Mouse (Mus musculus): ENCODE measurements around the gene Ntn1. TPM values are rescaled to one million over a fixed set of nuclear protein-coding genes. Genes with fewer than 3 reads are reported as not detected.

The Ntn1 gene
- polyA plus RNA-seq, 1 experiment: 7.6 TPM

DNA sequence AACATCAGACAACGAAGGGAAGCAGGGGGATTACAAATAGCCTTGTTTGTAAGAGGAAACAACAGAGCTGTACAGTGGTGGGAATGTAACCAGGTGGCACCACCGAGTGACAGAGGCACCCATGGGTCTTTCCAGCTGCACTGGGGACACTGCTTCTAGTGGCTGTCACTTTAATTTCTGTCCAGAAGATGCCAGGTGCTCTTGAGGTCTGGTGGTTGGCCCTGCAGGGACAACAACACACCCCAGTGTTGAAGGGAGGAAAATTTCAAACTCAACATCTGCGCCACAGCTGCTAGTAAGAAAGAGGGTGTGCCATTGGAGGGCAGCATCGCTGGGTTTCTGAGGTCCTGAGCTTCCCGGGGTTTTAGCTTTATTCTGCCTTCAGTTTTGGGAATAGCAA is 30.0 kb upstream of the Ntn1 start:
- peaks cover 2% of the 10 kb centered on the region; the same call in 1 of the 2 replicates for H3K4me1 ChIP-seq (ENCODE audit: control insufficient read depth, insufficient read depth, insufficient read length, low read length)
- peak overlapping the region; percentile 9; the same call in 1 of the 2 replicates for H3K27ac ChIP-seq (replicated peaks; ENCODE audit: low read depth, low read length)

DNA sequence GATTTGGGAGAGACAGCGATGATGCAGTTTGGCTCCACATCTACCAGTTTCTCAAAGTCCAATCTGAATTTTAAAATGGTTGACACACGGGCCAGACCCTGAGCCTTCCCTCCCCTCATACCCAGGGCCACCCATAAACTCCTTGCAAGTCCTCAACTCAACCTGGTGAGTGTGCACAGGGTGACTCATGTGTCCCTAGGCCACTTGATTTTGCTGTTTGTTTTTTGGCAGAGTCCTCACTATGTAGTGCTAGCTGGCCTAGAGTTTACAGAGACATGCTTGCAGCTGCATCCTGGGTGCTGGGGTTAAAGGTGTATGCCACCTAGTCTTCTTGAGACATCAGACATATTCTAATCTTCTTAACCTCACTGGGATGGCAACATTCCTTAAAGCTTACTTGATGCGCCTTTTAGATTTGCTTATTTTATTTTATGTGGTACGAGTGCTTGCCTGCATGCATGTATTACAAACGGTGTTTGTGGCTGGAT is 26.5 kb upstream of the Ntn1 start:
- Histone ChIP-seq H3K27ac (replicated peaks; ENCODE audit: low read depth, low read length) (no peak overlapping the region), H3K4me3 (ENCODE audit: insufficient read depth, low read depth, low read length) (no peak overlapping the region)

More for the DNA sequence above, 30.0 kb upstream of the Ntn1 start:
- no peak overlapping the region for H3K4me3 ChIP-seq (ENCODE audit: insufficient read depth, low read depth, low read length)

DNA sequence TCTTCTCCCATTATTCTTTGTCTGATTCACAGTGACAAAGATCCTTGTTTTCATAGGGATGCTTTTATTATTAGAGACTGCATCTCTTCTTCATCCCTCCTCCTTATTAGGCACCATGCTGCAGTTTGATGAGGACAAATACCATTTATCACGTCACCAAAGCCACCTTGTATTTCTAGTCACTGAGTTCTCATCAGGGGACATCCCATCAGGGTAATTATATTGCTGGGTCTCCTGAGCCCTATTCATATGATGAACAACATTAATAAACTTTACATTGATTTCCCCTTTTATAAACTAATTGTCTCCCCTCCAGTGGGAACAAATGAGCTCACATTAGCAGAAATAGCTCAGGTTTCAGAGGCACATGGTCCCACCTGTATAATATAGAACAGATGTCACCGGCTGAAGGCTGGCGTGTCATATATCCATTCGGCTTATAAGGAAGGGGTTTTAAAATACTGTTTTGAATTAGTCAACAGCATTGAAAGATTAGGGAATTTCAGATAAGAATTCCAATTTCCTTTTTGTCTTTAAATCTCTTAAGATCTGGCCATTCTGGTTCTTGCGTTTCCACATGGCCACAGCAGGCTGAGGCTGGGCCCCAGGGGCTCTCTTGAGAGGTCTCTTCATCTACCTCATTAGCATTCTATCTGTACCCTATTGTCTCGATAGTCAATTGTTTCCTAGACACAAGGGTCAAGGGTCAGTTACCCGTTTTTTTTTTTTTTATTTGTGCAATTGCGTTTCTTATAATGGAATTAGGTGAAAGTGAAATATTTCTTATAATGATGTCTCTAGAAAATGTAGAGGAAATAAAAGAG is 25.1 kb upstream of the Ntn1 start:
- Histone ChIP-seq H3K4me3 (ENCODE audit: insufficient read depth, low read depth, low read length) (no peak overlapping the region), H3K27ac (replicated peaks; ENCODE audit: low read depth, low read length) (no peak overlapping the region), H3K4me1 (ENCODE audit: control insufficient read depth, insufficient read depth, insufficient read length, low read length) (no peaks in the 10 kb centered on the region)

More for the DNA sequence above, 26.5 kb upstream of the Ntn1 start:
- no peaks in the 10 kb centered on the region for H3K4me1 ChIP-seq (ENCODE audit: control insufficient read depth, insufficient read depth, insufficient read length, low read length)

DNA sequence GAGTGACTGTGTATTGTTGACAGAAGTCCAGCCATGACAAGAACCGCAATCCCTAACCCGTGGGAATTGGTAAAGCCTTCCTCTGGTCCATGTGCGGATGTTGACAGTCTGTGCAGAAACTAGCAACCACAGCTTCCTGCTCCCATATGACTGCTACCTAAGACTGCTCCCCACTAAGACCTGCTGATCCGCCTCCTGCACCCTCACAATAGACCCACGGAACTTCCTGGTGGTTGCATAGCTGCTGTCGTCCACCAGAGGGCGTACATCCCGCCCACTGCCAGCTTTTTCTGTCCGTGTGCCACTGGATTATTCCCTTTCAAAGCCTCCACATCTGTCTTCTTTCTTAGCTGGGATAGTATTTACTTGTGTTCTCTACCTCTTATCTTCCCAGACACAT is 17.2 kb upstream of the Ntn1 start:
- Histone ChIP-seq H3K4me3 (ENCODE audit: insufficient read depth, low read depth, low read length) (no peak overlapping the region), H3K4me1 (ENCODE audit: control insufficient read depth, insufficient read depth, insufficient read length, low read length) (no peaks in the 10 kb centered on the region), H3K27ac (replicated peaks; ENCODE audit: low read depth, low read length) (no peak overlapping the region)

DNA sequence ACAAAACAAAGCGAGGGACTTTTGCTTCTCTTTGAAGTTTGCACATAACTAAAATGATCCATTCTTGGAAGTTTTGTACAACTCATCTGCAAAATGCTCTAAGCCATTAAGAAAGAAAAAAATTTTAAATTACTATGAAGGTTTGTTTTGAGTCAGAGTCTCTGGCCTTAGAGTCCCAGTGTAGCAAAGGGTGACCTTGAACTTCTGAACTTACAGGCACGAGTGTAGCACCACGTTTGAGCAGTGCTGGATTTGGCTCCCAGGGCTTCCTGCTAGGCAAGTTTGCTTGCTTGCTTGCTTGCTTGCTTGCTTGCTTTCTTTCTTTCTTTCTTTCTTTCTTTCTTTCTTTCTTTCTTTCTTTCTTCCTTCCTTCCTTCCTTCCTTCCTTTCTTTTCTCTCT is 16.4 kb upstream of the Ntn1 start:
- no peak overlapping the region for H3K4me3 ChIP-seq (ENCODE audit: insufficient read depth, low read depth, low read length)

DNA sequence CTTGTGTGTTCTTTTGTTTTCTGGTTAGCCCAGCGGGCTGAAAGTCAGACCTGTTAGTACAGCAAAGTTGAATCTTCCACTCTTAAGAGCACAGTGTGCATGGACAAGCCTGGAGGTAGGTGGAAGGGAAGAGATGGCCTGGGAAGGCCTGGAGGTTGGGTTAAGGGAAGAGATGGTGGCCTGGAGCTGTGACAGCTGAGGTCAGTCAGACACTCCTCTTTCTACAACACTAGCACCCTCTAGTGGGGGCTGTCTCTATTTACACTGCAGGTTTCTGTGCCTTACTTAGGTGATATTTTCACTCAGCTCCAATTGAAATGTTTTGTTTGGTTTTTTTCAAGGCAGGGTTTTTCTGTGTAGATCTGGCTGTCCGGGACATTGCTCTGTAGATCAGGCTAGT is 7.5 kb upstream of the Ntn1 start:
- H3K27ac ChIP-seq (replicated peaks; ENCODE audit: low read depth, low read length): no peak overlapping the region
- no peak overlapping the region for H3K4me3 ChIP-seq (ENCODE audit: insufficient read depth, low read depth, low read length)
- H3K4me1 ChIP-seq (ENCODE audit: control insufficient read depth, insufficient read depth, insufficient read length, low read length): no peaks in the 10 kb centered on the region

More for the DNA sequence above, 16.4 kb upstream of the Ntn1 start:
- H3K4me1 ChIP-seq (ENCODE audit: control insufficient read depth, insufficient read depth, insufficient read length, low read length): no peaks in the 10 kb centered on the region
- no peak overlapping the region for H3K27ac ChIP-seq (replicated peaks; ENCODE audit: low read depth, low read length)

DNA sequence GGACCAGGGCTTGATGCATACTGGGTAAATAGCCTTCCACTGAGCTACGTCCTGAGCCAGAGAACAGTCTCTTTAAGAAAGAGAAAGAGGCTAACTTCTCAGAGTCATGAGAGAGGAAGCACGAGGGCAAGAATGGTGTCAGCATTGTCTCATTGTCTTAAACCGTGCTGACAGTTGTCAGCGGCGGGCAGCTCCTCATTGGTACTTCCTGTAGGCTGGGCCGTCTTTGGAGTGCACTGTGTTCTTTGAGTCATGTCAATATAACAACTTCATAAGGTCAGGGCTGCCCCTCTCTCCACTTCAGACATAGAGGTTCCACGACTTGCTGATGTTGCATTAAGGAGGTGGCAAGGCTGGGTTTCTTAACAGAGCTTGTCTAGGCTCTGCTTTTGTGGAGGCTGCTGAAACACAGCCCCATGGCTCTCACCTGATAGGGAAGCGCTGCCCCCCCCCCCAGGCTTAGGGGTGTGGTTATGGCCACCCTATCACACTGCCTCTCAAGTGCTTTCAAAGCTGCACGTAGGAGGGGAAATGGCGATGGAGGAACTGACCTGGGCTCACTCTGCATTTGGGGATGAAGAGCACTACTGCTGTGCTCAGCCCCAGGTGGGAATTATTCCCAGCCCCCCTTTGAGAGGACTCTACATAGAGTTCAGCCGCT is 6.8 kb upstream of the Ntn1 start:
- H3K27ac ChIP-seq (replicated peaks; ENCODE audit: low read depth, low read length): no peak overlapping the region
- no peak overlapping the region for H3K4me3 ChIP-seq (ENCODE audit: insufficient read depth, low read depth, low read length)
- H3K4me1 ChIP-seq (ENCODE audit: control insufficient read depth, insufficient read depth, insufficient read length, low read length): no peaks in the 10 kb centered on the region

DNA sequence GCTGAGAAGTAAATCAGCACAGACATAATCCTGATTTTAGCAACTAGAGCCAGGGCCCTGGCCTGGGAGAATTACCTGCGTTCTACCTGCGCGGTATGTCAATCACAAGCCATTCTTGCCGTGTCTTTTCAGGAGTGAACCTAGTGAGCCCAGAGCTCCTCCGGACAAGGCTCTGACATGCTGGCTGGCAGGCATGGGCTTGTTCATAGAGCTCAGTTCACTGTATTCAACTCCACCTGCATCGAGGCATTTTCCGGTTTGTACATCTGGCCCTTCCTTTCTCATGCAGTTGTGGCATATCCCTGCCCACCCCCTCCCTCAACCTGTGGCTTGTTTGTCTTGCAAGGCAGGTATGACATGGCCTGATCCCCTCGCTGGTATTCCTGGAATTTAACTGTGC is 5.0 kb upstream of the Ntn1 start:
- H3K4me3 ChIP-seq (ENCODE audit: insufficient read depth, low read depth, low read length): no peak overlapping the region
- H3K4me1 ChIP-seq (ENCODE audit: control insufficient read depth, insufficient read depth, insufficient read length, low read length): no peaks in the 10 kb centered on the region
- H3K27ac ChIP-seq (replicated peaks; ENCODE audit: low read depth, low read length): no peak overlapping the region

DNA sequence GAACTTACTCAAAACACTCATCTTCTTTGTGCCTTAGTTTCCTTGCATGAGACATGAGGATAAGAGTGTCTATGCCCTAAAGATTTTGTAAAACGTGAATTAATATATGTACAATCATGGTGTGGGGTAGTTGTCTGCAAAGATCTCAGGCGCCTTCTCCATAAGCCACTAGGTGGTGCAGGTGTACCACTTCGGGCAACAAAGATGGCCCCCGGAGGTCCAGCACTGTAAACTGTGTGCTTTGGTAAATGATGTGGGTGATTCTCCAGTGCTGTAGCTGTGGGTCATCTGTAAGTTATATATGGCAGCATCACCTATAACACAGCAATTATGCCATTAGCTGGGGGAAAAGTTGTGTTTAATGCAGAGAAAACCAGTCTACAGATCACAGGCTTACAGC is 3.6 kb upstream of the Ntn1 start:
- Histone ChIP-seq H3K4me1 (ENCODE audit: control insufficient read depth, insufficient read depth, insufficient read length, low read length) (no peaks in the 10 kb centered on the region), H3K4me3 (ENCODE audit: insufficient read depth, low read depth, low read length) (no peak overlapping the region), H3K27ac (replicated peaks; ENCODE audit: low read depth, low read length) (no peak overlapping the region)

DNA sequence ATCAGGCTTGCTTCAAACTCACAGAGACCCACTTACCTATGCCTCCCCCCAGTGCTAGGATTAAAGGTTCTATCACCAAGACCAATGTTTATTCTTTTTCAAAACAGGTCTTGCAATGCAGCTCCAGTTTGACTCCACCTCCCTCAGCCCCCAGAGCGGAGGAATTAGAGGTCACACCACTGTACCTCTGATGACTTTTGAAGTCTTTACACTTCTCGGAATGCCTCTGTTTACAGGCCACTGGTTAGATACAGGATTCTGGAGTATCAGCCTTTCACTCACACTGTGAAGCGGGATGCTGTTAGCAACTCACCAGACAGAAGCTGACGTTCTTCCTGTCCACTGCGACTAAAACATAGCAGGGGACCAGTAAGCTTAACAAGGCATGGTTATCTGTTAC is 805 bp upstream of the Ntn1 start:
- H3K4me1 ChIP-seq (ENCODE audit: control insufficient read depth, insufficient read depth, insufficient read length, low read length): no peaks in the 10 kb centered on the region

DNA sequence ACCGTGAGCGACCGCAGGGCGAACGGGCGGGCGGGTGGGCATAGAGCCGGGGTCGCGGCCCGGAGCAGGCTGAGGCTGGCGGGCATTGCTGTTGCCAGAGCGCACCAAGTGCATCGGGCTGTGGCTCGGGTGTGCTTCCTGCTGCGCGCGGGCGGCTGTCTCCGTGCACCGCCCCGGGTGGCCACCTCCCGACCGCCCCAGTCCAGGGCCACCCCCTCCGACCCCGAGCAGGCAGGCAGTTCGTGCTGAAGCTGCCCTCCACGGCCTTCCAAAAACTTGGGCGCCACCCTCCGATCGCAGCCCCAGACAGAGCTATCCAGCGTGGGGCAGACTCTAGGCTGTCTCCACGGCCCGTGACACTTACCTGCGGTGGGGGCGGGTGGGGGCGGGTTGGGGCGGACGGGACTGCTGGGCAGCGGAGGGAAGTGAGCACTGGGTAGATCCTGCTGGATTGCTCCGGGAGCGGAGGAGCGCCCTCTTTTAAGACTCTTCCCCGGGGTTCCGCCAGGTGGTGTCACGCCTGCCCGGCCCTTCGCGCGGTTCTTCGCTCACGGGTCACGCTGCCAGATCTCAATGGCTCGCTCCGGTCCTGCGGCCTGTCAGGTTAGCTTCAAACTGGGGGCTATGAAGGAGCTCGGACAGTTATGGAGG is 477 bp downstream of the Ntn1 start:
- H3K4me1 ChIP-seq (ENCODE audit: control insufficient read depth, insufficient read depth, insufficient read length, low read length): no peaks in the 10 kb centered on the region
- H3K27ac ChIP-seq (replicated peaks; ENCODE audit: low read depth, low read length): no peak overlapping the region
- H3K4me3 ChIP-seq (ENCODE audit: insufficient read depth, low read depth, low read length): peak overlapping the region; percentile 58

More for the DNA sequence above, 805 bp upstream of the Ntn1 start:
- H3K4me3 ChIP-seq (ENCODE audit: insufficient read depth, low read depth, low read length): no peak overlapping the region
- no peak overlapping the region for H3K27ac ChIP-seq (replicated peaks; ENCODE audit: low read depth, low read length)

DNA sequence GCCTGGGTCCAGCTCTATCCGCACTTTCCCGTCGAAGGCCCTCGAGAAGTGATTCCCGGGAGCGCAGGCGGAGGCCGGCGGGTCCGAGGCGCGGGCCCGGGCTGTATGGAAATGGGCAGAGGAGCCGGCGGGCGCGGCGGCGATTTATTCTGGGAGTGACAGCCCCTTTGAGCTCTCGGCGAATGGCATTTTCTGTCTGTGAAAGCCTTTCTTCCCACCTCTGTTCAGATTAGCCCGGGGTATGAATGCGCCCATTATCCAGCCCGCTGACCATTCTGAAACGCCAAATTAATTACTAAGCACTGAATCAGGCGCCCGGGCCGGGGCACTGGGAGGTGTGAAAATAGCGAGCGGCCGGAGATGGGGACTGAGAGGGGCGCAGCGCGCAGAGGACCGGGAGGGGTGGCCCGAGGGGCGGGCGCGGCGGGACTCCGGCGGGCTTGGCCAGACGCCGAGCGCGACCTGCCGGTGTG is 1.0 kb downstream of the Ntn1 start:
- Histone ChIP-seq H3K27ac (replicated peaks; ENCODE audit: low read depth, low read length) (no peak overlapping the region), H3K4me3 (ENCODE audit: insufficient read depth, low read depth, low read length) (peak overlapping the region; percentile 54), H3K4me1 (ENCODE audit: control insufficient read depth, insufficient read depth, insufficient read length, low read length) (no peaks in the 10 kb centered on the region)

DNA sequence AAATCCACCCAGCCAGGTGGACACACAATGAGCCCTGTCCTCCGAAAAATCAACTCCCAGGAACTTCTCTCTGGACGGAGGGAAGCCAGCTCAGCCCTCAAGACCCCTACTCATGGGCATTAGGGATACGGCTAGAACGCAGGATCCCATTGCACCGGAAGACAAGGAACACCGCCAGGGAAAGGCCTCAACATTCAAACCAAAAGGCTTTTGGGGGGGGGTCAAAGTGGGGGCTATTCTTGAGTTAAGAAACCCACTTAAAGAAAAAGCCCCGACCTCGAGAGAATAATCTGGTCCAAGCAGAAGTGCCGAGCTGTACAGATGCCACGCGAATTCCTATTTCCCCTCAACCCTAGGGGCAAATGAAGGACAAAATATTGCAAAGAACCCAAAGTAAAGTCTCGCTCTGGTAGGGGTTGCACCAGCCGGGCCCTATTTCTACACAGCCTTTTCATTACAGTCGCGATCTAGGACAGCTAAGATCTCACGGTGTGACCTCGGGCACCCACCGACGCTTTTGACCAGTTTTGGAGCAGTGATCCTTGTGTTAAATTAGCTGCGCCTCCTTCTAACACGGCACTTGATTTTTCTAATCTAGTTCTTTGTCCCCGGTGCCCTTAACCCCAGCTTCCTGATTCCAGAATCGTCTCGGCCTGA is 1.6 kb downstream of the Ntn1 start:
- Histone ChIP-seq H3K4me3 (ENCODE audit: insufficient read depth, low read depth, low read length) (peak overlapping the region; percentile 54), H3K4me1 (ENCODE audit: control insufficient read depth, insufficient read depth, insufficient read length, low read length) (no peaks in the 10 kb centered on the region), H3K27ac (replicated peaks; ENCODE audit: low read depth, low read length) (no peak overlapping the region)

DNA sequence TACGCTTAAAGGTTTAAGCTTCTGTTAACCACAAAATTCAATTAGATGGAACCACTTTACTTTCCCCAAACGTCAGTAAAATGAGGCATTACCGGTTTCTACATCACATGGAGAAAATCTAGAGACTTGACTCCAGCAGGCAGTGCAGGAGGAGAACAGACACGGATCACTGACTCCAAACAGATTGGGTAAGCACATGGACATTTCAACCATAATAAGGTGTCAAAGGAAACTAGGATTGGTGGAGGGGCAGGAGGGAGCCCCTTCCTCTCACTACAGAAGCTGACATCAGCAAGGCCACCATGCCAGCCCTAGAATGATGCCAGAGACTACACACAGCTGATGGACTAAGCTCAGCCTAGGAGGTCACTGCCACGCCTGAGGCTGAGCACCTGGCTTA is 5.1 kb downstream of the Ntn1 start:
- peaks cover 3% of the 10 kb centered on the region; the same call in 1 of the 2 replicates for H3K4me1 ChIP-seq (ENCODE audit: control insufficient read depth, insufficient read depth, insufficient read length, low read length)
- H3K4me3 ChIP-seq (ENCODE audit: insufficient read depth, low read depth, low read length): no peak overlapping the region
- no peak overlapping the region for H3K27ac ChIP-seq (replicated peaks; ENCODE audit: low read depth, low read length)

DNA sequence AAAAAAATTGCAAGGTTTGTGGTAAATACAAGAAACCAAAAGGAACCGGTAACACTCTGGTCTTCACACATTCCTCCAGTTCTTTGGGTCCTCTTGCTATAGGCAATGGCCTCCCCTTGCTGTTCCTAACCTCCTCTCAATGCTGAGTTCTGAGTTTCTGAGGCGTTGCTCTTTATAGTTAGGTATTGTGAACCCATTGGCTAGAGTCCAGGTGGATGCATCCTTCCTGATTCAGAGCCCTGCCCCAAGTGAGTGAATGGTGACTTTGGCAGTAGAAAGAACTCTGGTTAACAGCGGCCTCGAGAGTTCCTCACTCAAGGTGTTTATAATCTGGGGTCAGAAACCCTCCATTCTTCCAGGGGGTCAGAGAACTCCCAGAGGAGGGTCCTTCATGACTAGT is 5.9 kb downstream of the Ntn1 start:
- Histone ChIP-seq H3K4me1 (ENCODE audit: control insufficient read depth, insufficient read depth, insufficient read length, low read length) (peaks cover 4% of the 10 kb centered on the region; the same call in 1 of the 2 replicates), H3K4me3 (ENCODE audit: insufficient read depth, low read depth, low read length) (no peak overlapping the region), H3K27ac (replicated peaks; ENCODE audit: low read depth, low read length) (no peak overlapping the region)
